Mouse (Mus musculus) layer of hippocampus, adult 9-11 months (tissue): Measurements from ENCODE around the gene Psmb3.
"Not testable (repeated sequence)": the region's sequence is repeated elsewhere in the genome, so short reads cannot be mapped to it uniquely, and the experiment has no call there.

Source experiments
- DNase-seq: peaks from one replicate; pipeline ENCODE4 v3.0.0; 2022

The Psmb3 gene

DNA sequence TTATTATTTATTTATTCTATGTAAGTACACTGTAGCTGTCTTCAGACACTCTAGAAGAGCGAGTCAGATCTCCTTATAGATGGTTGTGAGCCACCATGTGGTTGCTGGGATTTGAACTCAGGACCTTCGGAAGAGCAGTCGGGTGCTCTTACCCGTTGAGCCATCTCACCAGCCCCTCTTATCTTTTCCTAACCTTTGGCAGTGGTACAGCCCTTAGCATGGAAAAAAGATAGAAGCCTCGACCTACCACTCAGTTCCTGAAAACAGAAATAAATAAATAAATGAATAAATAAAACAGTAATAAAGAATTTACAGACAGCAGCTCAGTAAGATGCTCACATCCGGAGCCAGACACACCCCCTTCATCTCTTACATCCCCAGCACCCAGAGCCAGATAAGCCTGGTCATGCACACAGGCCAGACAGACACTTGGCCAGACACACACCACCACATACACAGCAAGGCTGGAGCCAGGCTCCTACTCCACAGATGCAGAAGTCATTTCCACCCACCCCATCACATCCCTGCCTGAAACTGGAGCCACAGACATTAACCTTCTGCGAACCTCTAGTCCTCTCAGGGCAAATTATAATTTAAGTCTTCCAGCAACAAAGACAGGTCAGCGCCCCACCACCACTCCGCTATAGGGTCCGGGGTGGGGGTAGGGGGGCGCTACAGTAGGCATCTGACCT is 5.9 kb upstream of the Psmb3 start:
- no peak for DNase-seq

DNA sequence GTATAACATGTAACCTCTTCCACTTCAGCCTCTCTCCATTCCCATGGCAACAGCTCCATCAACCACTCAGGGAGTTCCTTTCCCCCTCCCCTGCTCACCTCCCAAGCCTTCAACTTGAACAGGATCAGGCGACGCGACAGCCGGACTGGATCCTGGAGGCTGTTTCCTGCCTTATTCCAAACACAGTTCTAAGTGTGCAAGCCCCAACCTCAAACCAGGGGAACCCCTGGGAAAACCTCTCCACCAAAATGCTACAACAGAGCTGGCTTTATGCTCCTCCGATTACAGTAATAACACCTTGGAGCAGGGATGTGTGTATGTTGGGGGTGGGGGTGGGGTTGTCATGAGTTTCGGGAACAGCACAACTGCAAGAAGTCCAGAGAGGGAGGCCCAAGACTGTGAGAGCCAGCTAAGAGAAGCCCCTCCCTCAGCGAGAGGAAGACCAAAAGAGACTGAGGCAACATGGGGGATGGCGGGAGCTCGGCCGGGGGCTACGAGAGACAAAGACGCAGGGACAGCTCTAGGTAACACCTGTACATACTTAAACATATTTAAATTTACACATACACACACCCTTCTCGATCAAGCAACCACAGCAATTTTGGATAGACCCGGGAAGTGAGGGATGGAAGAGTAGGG is 5.2 kb upstream of the Psmb3 start:
- no peak for DNase-seq

DNA sequence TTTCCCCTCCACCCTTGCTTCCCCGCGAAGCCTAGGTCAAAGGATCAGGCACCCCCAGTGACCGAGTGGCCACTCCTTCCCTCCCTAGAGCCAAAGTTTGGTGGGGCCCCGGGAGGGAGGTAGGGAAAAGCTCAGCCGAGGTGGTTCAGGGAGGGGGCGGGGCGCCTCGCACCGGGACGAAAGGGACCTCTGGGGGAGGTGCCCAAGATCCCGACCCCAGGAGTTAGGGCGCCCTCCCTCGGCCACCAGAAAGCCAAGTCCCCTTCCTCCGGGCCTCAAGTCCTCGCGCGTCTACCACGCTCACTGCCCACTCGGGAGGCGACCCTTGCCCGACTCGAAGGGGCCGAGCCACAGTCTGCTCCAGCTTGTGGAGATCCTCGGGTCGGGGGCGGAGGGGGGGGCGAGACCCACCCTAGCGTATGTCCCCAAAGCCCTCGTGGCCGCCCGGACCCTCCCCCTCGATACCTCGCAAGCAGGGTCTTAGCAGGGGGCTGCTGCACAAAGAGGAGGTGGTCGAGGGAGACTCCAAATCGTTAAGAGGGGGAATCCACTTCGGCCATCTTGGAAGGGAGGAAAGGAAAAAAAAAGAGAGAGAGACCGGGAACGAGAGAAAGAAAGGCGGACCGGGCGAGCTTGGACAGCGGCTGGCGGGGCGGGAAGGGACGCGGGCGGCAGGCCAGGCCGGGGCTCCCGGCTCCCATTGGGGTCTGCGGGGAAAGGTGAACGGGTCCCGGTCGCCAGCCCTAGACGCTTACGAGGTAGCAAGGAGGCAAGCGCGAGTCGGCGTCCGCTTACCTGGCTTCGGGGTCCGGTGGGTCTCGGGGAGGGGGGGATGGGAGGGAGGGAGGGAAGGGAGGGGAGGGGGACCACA is 4.2 kb upstream of the Psmb3 start:
- peak; percentile 40 for DNase-seq

DNA sequence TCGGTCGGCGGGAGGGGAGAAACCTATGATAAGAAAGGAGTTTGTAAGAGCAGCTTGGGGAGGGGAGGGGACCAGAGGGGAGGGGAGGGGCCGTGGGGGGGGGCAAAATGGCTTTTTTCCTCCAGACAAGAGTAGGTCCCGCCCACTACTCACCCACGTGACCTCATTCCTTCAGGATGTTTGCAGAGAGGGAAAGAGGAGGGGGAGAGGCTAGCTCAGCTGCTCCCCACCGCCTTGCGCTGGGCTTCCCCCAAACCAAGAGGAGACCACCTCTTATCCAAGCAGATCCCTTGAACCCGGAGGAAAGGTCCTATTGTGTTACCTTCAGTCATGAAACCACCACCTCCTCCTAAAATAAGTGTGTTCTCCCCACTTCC is 3.6 kb upstream of the Psmb3 start:
- peak; percentile 90 for DNase-seq

DNA sequence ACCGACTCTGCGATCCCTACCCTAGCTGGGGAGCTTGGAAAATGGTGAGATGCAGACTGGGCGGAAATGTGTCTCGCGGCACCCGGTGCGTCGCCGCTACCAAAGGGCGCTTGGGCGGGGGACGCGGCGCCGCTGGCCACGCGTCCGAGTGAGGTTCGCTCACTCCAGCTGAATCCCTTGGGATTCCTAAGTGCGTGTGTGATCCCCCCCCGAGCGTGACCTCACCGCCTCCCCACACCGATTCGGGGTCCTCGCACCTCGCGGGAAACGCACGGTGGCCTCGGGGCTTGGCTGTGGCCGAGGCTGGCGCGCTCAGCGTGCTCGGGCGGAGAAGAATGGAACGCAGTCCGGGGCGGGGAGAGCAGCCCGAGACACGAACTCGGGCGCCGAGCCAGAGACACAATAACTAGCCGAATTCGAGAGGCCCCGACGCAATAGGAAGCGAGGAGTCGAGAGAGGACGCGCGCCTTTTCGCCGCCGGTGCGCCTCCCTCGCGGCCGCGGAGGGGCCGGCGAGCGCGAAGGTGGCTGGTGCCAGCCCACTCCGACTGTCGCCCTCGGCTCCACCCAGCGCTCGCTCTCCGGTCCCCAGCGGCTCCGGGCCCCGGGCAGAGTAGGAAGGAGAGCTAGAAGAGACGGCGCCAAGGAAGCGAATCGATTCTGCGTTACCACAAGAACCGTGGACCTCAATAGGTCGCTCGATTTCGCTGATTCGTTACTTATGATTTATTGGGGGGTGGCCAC is 3.0 kb upstream of the Psmb3 start, which contains the start of gene Pcgf2:
Gene Pcgf2, minus strand, starts transcription at position 495 of the 743 bp plus-strand sequence.
- DNase-seq: peak; percentile 59

DNA sequence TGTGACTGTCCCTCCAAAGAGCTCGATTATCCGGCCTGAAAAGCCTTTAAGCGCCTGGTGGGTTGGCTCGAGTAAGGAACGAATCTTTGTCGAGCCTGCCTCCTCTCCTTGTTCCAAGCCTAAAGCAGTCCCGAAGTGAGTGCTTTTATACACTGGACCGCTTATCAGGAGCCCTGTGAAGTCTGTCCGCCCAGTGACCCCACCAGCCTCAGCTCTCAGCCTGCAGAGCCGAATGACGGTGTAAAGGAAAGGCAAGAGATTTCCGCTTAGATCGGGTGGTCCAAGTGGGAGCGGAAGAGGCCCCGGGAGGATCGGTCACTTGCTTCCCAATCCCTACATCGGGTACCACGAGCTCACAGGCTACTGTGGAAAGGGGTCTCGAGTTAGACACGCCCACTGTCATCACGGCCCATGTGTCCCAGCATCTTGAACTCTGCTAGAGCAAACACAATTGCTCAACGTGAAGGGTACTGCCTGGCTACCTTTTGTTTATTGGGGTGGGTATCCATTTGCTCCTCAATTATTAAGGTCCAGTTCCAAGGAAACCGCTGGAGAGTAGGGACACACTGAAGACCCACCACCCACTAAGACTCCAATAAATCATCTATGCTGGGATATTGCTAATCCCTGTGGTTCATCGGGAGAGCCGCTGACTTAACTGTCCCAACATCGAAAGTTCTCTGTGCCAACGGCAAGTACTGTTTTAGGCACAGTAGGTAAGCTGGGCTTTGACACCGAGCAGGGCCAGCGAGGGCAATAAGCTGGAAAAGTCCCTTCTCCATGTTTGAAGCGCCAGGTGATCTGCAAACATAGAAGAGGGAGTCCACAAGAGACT is 2.2 kb upstream of the Psmb3 start:
- no peak for DNase-seq

DNA sequence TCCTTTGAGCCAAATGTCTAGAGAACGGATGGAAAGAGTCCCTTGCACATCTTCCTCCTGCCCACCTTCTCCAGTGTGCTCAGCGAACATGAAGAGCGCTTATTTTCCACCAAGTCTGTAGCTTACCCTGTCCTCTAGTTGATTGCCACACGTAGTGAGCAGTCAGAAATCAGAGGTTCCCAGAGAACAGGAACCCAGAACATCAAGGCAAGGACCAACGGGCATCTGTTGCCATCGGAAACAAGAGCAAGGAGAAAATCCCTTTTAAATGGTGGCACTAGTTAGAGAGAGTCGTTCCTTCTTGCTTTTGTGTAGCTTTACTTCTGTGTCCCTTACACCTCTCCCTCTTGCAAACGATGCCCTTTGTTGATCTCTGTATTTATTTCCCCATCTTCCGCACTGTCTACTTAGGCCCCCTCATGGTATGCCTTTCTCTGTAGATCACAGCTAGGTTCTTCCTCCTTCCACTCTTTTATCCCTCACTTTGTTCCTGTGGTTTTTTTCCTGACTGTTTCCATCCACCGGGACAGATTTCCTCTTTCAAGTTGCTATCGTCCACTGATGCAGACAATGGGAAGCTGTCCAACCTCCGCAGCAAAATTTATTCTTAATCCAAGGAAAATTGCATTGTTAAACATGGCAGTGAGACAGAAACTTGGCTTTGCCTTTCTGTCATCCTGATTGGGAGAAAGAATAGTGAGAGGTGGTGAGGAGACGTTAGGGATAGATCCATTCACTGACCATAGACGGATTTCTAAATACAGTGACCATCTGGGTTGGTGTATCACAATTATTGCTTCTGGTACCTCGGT is 1.4 kb upstream of the Psmb3 start:
- DNase-seq: no peak

DNA sequence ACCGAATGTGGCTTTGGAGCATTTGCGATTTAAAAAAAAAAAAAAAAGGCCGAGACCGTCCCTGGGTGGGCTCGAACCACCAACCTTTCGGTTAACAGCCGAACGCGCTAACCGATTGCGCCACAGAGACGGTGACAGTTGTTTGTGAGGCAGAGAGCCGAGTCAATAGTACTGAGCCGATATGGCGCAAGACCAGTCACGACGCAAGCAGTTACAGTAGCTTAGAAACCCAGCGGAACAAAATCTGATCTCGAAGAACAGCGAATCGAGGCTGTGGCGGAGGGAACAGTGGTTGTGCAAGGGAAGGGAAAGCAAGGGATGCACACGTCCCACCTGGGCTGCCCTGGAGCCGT is 830 bp upstream of the Psmb3 start:
- DNase-seq: peak; percentile 89

DNA sequence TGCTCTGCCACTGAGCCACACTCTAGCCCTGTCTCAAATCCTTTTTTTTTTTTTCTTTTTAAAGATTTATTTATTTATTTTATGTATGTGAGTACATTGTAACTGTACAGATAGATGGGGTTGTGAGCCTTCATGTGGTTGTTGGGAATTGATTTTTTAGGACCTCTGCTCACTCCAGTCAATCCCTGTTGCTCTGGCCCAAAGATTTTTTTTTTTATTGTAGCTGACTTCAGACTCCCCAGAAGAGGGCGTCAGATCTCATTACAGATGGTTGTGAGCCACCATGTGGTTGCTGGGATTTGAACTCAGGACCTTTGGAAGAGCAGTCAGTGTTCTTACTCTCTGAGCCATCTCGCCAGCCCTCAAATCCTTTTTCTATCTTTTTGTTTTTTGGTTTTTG is 6.9 kb downstream of the Psmb3 start:
- not testable (repeated sequence) for DNase-seq

DNA sequence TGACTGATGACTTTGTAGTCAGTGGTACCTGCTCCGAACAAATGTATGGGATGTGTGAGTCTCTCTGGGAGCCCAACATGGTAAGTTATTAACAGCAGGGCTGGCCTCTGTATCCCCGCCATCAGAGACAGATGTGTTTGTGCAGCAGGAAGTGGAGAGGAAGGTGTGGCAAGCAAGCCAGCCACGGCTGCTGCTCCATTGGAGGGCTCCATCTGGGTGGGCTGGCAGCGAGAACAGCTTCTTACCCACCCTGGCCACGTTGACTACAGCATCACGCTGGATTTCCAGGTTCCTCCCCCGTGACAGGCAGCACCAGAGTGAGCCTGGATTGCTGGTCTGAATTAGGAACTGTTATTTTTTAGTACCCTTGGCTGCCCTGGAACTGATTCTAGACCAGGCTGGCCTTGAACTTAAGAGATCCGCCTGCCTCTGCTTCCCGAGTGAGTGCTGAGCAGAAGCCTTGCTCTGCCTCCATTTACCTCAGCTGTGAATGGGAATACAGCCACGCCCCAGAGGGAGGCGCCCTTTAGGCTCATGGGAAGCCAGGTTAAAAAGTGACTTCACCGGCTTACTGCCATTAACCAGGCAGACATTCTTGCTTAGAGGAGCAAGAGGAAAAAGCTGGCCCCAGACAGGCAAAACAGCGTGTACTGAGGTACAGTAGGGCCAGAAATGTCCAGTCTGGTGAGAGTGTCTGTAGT is 8.2 kb downstream of the Psmb3 start:
- DNase-seq: no peak

DNA sequence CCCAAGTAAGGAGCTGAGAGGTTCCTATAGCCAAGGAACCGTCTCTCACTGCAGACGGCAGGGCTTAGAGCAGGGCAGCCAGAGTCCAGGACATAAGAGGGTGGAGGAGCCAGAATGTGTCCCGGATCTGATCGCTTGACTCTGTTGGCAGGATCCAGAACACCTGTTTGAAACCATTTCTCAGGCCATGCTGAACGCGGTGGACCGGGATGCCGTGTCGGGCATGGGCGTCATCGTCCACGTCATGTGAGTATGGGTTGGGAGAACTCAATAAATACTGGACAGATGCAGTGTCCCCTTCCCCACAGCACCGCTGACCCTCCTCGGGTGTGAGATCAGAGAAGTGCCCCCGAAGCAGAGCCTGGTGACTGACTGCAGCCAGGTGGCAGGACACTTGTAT is 9.1 kb downstream of the Psmb3 start:
- DNase-seq: no peak

DNA sequence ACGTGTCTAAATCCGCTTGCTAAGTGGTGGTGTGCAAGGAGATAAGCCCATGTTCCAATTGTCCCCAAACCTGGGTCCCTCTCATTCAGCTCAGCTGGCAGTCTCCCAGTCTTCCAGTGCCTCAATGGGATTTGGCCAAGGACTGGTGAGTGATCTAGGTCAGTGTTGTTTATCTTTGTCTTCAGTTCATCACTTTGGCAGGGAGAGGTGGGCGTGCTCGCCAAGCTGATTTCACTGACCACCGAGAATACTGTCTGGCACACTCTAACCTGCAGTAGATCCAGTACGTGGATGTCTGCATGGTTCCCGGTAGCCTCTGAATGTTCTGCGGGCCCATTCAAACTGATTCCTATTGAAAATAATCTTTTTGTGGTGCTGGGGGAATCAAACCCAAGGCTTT is 10.7 kb downstream of the Psmb3 start:
- DNase-seq: no peak

DNA sequence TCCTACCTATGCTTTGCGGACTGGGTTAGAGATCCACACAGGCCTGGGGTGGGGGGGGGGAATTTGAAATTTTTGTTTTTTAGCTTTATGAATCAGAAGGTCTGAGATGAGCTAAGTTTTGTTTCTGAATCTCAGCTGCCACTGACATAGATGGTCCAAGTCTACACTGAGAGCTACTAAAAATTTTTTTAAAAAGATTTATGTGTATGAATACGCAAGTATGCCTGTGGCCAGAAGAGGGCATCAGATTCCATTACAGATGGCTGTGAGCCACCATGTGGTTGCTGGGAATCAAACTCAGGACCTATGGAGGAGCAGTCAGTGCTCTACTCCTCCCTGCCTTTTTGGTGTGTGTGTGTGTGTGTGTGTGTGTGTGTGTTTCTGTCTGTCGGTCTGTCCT is 11.2 kb downstream of the Psmb3 start:
- DNase-seq: no peak

DNA sequence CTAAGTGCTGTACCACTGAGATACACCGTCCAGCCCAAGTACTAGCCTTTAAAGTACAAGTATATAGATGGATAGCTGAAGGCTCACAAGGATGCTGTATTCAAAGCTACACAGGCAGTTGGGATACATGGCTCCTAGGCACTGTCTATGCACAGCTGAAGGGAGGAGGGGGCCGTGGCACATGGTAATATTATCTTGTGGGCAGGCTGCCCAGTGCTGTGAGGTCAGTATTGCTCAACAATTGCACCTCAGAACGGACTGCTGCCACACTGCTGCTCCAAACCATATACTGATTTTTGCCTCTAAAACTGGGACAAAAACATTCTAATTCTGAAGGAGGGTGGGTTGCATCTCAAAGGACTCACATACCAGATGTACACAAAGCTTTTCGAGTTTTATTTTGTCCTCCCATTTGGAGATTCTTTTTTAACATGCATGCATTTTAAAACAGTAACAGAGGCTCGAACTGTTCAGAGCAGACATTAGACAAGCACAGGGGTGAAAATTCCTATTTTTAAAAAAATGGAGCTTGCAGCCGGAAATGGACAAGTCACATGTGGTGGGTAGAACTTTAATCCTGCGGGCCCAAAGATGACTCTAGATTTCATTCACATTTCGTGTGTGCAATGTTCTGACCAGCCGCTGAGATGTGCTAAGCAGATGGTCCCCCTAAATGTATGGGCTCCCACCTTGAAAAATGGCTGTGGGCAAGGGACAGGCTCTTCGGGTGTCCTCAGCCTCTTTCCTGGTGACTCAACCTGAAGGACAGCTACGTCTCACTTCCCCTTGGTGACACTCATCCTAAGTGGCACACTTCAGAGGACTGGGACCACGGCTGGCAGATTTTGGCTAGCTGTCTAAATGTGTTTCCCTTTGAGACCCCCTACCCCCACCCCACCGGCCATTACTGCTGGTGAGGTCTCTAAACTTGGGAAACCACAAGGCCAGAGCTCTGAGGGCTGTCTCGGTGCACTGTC is 11.9 kb downstream of the Psmb3 start:
- no peak for DNase-seq

DNA sequence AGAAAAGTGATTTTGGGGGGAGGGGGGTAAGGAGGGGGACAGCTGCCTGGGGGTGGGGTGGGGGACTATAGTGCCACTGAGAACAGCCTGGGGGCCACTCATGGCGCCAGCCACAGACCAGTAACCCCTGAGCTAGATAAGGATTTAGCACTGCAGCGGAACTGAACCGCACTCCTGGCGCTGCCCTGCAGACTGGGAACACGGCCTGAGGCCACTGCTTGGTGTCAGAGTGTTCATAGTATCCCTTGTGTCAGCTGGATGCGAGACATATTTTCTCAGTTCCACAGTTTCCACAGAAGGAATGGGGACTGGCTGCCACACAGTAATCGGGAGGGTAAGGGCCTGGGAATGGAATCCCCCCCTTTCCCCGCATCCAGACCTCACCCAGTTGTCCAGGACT is 12.8 kb downstream of the Psmb3 start:
- no peak for DNase-seq

DNA sequence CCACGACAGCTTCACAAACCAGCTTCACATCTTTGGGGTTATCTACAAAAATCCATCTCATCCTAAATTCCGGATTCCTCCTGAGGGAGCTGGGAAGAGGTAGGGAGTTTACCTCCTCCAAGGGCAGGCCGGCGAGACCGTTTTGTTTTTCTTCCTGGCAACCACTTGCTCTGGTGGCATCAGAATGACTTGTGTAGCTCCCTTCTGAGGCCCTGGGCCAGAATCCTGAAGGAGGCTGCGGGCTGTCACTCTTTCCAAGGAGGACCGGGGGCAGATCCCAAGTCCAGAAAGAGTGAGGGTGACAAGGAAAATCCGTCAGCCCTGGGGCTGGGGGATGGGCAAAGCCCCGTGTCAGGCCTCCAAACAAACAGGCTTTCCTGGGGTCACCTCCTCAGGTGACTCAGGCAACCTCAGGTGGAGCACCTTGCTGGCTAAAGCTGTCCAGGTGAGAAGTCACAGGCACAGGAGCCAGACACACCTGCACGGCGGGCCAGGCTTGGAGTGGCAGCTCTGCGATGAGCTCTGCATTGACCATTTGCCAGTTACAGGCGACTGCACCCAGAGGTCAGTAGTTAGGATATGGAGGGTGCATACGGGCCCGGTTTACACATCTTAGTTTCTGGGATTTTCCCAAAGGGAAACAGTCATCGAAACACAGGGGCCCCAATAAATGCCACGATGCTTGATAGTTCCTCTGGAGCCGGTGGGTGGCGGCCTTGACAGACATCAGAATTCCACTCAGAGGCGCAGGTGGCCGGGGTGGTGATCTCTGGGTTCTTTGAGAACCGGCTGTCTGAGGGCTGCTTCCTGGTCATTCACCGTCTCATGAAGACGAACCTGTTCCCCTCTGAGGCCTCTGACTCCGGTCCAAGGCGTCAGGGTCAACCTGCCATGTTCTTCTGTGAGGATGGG is 14.4 kb downstream of the Psmb3 start:
- no peak for DNase-seq

DNA sequence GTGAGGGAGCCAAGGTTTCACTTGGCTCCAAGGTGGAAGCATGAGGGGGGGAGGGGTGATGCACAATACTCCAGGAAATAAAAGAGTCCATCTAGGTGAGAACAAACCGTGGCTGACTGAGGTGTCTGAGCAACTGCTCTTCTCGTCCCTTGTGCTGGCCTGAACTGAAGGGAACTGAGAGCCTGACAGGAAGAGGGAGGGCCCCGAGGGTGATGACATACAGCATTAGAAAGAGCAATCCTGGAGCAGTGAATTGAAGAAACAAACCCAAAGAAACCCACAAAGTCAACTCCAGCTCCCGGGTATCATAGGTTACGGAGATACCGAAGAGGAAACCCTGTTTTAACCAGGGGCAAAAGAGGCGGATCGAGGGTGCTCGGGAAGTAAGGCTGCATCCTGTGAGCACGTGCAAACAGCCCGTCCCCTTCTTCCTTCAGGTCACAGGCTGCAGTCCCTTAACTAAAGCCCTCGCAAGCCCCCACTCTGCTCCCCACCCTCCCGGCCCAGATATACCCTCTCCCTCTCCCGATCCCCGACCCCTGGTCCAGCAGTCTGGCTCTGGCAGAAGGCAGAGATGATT is 15.2 kb downstream of the Psmb3 start:
- no peak for DNase-seq

DNA sequence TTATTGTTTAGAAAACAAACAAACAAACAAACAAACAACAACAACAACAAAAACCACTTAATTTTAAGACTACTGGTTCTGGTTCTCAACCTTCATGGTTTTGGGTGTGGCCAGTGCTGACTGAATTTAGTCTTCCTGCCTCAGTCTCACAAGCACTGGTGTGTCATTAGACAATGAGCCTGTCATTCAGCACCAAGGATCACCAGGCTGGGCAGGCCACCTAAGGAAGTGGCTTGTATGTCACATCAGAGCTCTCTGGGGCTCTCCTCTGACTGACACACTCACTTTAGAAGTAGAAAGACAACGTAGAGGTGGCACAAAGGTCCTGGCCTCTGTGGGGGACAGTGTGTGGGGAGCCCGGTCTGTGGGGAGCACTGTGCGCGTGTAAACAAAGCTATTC is 15.8 kb downstream of the Psmb3 start:
- DNase-seq: no peak
